Mouse (Mus musculus): ENCODE measurements around the gene Avpr1b.

- TF ChIP-seq GATA1 (IDR thresholded peaks at IDR 0.05; ENCODE audit: borderline replicate concordance, low read length) (no peak), FLI1 (IDR thresholded peaks at IDR 0.05; ENCODE audit: low read length) (no peak)
Measured at GRCm38 (mm10) chr1:131660716-131661472, 61.9 kb downstream of the Avpr1b start.
